Mouse (Mus musculus): Measurements from ENCODE around the gene Rexo5.

DNA sequence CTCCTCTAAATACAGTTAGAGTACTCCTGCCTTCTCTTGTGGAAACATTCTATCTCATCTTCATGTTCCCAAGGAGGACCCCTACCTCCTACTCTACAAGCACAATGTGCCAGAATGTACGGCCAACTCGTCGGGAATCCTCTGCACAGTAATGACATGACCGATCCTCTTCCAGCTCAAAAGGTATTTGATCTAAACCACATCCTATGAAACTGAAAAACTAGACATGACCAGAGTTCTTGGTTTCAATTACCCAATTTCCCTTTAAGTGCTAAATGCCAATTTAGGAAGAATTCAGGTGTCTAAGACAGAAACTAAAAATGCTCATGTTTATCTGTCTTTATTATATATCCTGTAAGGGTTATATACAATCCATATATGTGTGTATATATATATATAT lies 78.4 kb downstream of the Rexo5 start:
- TF ChIP-seq CTCF (IDR thresholded peaks at IDR 0.05) (no peak), EP300 (IDR thresholded peaks at IDR 0.05) (no peak)

Measured in lung, postnatal 0 days (tissue).